In the genomic region with DNA sequence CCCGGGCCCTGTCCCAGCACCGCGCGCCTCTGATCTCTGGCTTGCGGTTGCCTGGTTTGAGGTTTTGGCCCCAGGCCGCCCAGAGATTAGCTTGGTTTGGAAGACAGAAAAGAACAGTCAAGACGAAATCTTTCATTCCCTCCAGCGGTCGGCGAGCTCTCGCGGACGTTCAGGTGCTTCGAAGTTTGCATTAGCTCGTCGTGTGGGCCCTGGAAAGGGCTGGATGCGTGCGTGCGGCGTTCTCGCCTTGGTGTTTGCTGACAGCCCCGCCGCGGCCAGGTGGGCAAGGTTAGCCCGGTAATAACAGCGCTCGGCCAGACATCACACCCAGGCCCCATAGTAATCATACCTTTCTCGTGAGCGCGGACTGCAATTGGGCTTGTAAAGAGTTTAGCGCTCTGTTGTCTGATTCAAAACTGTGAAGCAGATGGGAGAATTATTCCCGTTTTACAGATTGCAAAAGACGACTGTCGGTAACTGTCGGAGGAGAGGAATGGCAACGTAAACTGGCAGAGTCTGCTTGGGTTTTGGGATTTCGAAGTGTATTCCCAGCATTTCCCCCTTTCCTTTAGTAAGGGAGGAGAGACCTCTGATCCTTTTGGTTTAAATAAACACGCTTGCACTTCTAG, we compare ENCODE assay signal across 8 mouse cellular contexts. TPM values are rescaled to one million over a fixed set of nuclear protein-coding genes. Genes with fewer than 3 reads are reported as not detected.
A peak's percentile ranks its signal among the peaks of the same experiment; 100 is the strongest.
DNase-seq lines count a peak whose midpoint lies in the region; ATAC-seq and TF ChIP-seq lines count a peak whose summit lies in the region.

No protein-coding gene starts in this region.

- H3K9ac ChIP-seq in forebrain, postnatal 0 days, result peak overlapping the region; percentile 73
- H3K9ac ChIP-seq in liver, embryonic 13.5 days, result peak overlapping the region; percentile 84
- peak overlapping the region; percentile 89 for H3K9ac ChIP-seq in stomach, postnatal 0 days (ENCODE audit: low read length)

- peaks cover 8% of the 10 kb centered on the region for H3K4me1 ChIP-seq in lung, adult 2 months (ENCODE audit: control insufficient read depth, insufficient read depth, low read length)
- H3K4me1 ChIP-seq in forebrain, postnatal 0 days (ENCODE audit: insufficient read depth), result peaks cover 10% of the 10 kb centered on the region; the same call in 1 of the 2 replicates
- peaks cover 24% of the 10 kb centered on the region for H3K4me1 ChIP-seq in liver, embryonic 13.5 days (replicated peaks)
- H3K4me1 ChIP-seq in stomach, postnatal 0 days (replicated peaks; ENCODE audit: control insufficient read depth, insufficient read depth), result peaks cover 2% of the 10 kb centered on the region; the same call in 1 of the 2 replicates

- no peak for TF ChIP-seq CTCF in lung, adult 2 months (IDR thresholded peaks at IDR 0.05; ENCODE audit: insufficient read depth, low read length)
- TF ChIP-seq CTCF in forebrain, postnatal 0 days (IDR thresholded peaks at IDR 0.05; ENCODE audit: low read depth), result 0 out of 2 replicates have a peak, but pooled peaks have one; percentile 1
- TF ChIP-seq CTCF in stomach, postnatal 0 days (IDR thresholded peaks at IDR 0.05; ENCODE audit: low read depth), result no peak

- H3K27me3 ChIP-seq in forebrain, postnatal 0 days (ENCODE audit: insufficient read depth, low read length), result no peaks in the 10 kb centered on the region
- H3K27me3 ChIP-seq in liver, embryonic 13.5 days, result peaks cover 38% of the 10 kb centered on the region
- H3K27me3 ChIP-seq in stomach, postnatal 0 days (ENCODE audit: control insufficient read depth, insufficient read depth, low read length), result no peaks in the 10 kb centered on the region

- peak overlapping the region; percentile 68 for H3K4me3 ChIP-seq in lung, adult 2 months (replicated peaks; ENCODE audit: extremely low read depth, low read depth, low read length)
- H3K4me3 ChIP-seq in forebrain, postnatal 0 days (ENCODE audit: low read depth, low read length), result peak overlapping the region; percentile 70
- peak overlapping the region; percentile 82 for H3K4me3 ChIP-seq in liver, embryonic 13.5 days (replicated peaks)
- peak overlapping the region; percentile 99 for H3K4me3 ChIP-seq in stomach, postnatal 0 days (ENCODE audit: low read depth, low read length)

- ATAC-seq in forebrain, postnatal 0 days, result peak; percentile 50
- ATAC-seq in liver, embryonic 13.5 days (ENCODE audit: low read depth), result 0 out of 2 replicates have a peak, but pooled peaks have one; percentile 4
- ATAC-seq in stomach, postnatal 0 days (ENCODE audit: low FRiP score, low TSS enrichment), result peak; percentile 65

- peak; percentile 70 for DNase-seq in lung, adult 2 months
- DNase-seq in lung, adult 18-20 months, result no peak
- DNase-seq in adipocyte (ENCODE audit: low spot score), result peak; percentile 18
- DNase-seq in forebrain, postnatal 0 days, result no peak
- DNase-seq in liver, embryonic 13.5 days, result no peak
- peak; percentile 79 for DNase-seq in stomach, postnatal 0 days (ENCODE audit: low spot score)
- DNase-seq in spleen, postnatal 36 days (ENCODE audit: low spot score in 2 of 2), result no peak
- DNase-seq in right cerebral cortex, postnatal 10 days (ENCODE audit: low spot score in 2 of 2), result no peak

- under 1% methylated on average over 38 of the region's 38 CpGs for WGBS in lung, adult 2 months
- under 1% methylated on average over 38 of the region's 38 CpGs for WGBS in forebrain, postnatal 0 days
- WGBS in liver, embryonic 13.5 days (ENCODE audit: insufficient replicate concordance), result under 1% methylated on average over 38 of the region's 38 CpGs
- under 1% methylated on average over 38 of the region's 38 CpGs for WGBS in stomach, postnatal 0 days

- TF ChIP-seq EP300 in stomach, postnatal 0 days (optimal IDR thresholded peaks at IDR 0.05), result no peak

- H3K27ac ChIP-seq in forebrain, postnatal 0 days (ENCODE audit: low read depth, low read length), result peak overlapping the region; percentile 86
- H3K27ac ChIP-seq in liver, embryonic 13.5 days, result peak overlapping the region; percentile 48
- peak overlapping the region; percentile 93 for H3K27ac ChIP-seq in stomach, postnatal 0 days (replicated peaks)

- no peaks in the 10 kb centered on the region for H3K9me3 ChIP-seq in forebrain, postnatal 0 days (ENCODE audit: low read length)
- no peaks in the 10 kb centered on the region for H3K9me3 ChIP-seq in liver, embryonic 13.5 days (replicated peaks)
- H3K9me3 ChIP-seq in stomach, postnatal 0 days (ENCODE audit: control insufficient read depth, low read length), result no peaks in the 10 kb centered on the region

- peak overlapping the region; percentile 72 for H3K4me2 ChIP-seq in forebrain, postnatal 0 days (ENCODE audit: low read depth)
- peak overlapping the region; percentile 94 for H3K4me2 ChIP-seq in liver, embryonic 13.5 days
- H3K4me2 ChIP-seq in stomach, postnatal 0 days (replicated peaks; ENCODE audit: low read depth), result peak overlapping the region; percentile 88

- H3K36me3 ChIP-seq in forebrain, postnatal 0 days (ENCODE audit: insufficient read depth), result no peaks in the 10 kb centered on the region
- no peaks in the 10 kb centered on the region for H3K36me3 ChIP-seq in liver, embryonic 13.5 days
- H3K36me3 ChIP-seq in stomach, postnatal 0 days (ENCODE audit: control insufficient read depth, insufficient read depth, low read length), result no peaks in the 10 kb centered on the region

- peak; percentile 19; the same call in 1 of the 2 replicates for TF ChIP-seq POLR2A in lung, adult 2 months (IDR thresholded peaks at IDR 0.05; ENCODE audit: borderline replicate concordance, extremely low read depth, low read depth, low read length)

RNA-seq across cellular contexts. Expression of a gene that starts 0.6 kb away (rescaled TPM):
- polyA plus RNA-seq in lung, adult 2 months (2012; rRNA removed), result 3.4 and 5.5 TPM in 2 replicates
- 29.9 and 31.5 TPM in 2 replicates for total RNA-seq in forebrain, postnatal 0 days (2014; rRNA removed)
- 2.2 and 5.3 TPM in 2 replicates for polyA plus RNA-seq in forebrain, postnatal 0 days (2015; fragmentation: Nextera tagmentation; extraction: Ambion mirVana)
- polyA plus RNA-seq in liver, embryonic 13.5 days (2015; fragmentation: Nextera tagmentation; extraction: Ambion mirVana), result 3.9 and 5.1 TPM in 2 replicates
- 12.0 and 12.1 TPM in 2 replicates for polyA plus RNA-seq in stomach, postnatal 0 days (2015; fragmentation: Nextera tagmentation; extraction: Ambion mirVana)

Comparison
In these comparisons a context has a peak if more than half of its experiments do, and no peak if none do; other contexts are left out.
1. DNase-seq: peak in lung, adult 2 months (single experiment), adipocyte (single experiment) and stomach, postnatal 0 days (single experiment); none in lung, adult 18-20 months (0 of 2), forebrain, postnatal 0 days (single experiment), liver, embryonic 13.5 days (single experiment), spleen, postnatal 36 days (0 of 2) and right cerebral cortex, postnatal 10 days (0 of 2).
2. ATAC-seq: peak in every context shown above with its lines; median percentile 65 in stomach, postnatal 0 days; 50 in forebrain, postnatal 0 days; 4 in liver, embryonic 13.5 days.
3. Peak in every context shown above with its lines, with median percentiles within 50 percentile points of each other: H3K4me3 ChIP-seq, H3K27ac ChIP-seq, H3K4me2 ChIP-seq and H3K9ac ChIP-seq.